Mouse (Mus musculus) CH12.LX (cell line): ENCODE results near the gene Poc1b. TPM values are rescaled to one million over a fixed set of nuclear protein-coding genes. Genes with fewer than 3 reads are reported as not detected.

Experiments used
- DNase-seq: peaks from one replicate; pipeline ENCODE4 v3.0.0-alpha.2; 2013; ENCODE audit errors: extremely low read depth
- H3K27ac ChIP-seq: 2 replicates; pipeline ENCODE4 v1.5.1; 2012; ENCODE audit warnings: low read depth, mild to moderate bottlenecking, control low read depth, moderate library complexity; ENCODE audit not compliant: insufficient read depth
- H3K27me3 ChIP-seq: replicated peaks from 2 replicates; pipeline ENCODE3; 2012; ENCODE audit warnings: inconsistent platforms
- H3K36me3 ChIP-seq, 2 experiments: replicated peaks in 1 of 2; 2 replicates each; pipeline versions ENCODE3 to v1.6.1; 2012; ENCODE audit warnings: inconsistent platforms in 1 of 2, low read length in 1 of 2, mild to moderate bottlenecking in 1 of 2, mixed read lengths in 1 of 2, moderate library complexity in 1 of 2; ENCODE audit not compliant: control insufficient read depth in 1 of 2, insufficient read depth in 1 of 2
- H3K4me1 ChIP-seq, 2 experiments: 2 replicates each; pipeline ENCODE4 v1.6.1; 2012; ENCODE audit warnings: inconsistent platforms in 1 of 2, moderate library complexity in 1 of 2; ENCODE audit not compliant: insufficient read depth in 2 of 2, control insufficient read depth in 1 of 2
- H3K4me2 ChIP-seq: 2 replicates; pipeline ENCODE4 v1.6.1; 2012; ENCODE audit warnings: low read depth, mild to moderate bottlenecking, control low read depth; ENCODE audit not compliant: poor library complexity, insufficient read depth, severe bottlenecking
- H3K4me3 ChIP-seq, 3 experiments: fragments of 150-350 bp in 1 of 3; sonication (generic) in 1 of 3; replicated peaks in 1 of 3; 2 replicates each; pipeline versions ENCODE3 to v1.5.1; 2011 to 2012; ENCODE audit warnings: low read depth in 2 of 3, low read length in 2 of 3, mild to moderate bottlenecking in 2 of 3, moderate library complexity in 2 of 3, control low read depth in 1 of 3, improper control_type of control experiment in 1 of 3, inconsistent platforms in 1 of 3, mixed read lengths in 1 of 3; ENCODE audit not compliant: poor library complexity in 1 of 3
- H3K79me2 ChIP-seq: replicated peaks from 2 replicates; pipeline ENCODE4 v1.6.1; 2012; ENCODE audit warnings: mild to moderate bottlenecking, moderate library complexity; ENCODE audit not compliant: control insufficient read depth, poor library complexity, insufficient read depth, severe bottlenecking; ENCODE audit errors: extremely low read depth
- H3K9ac ChIP-seq: 2 replicates; pipeline ENCODE4 v1.6.1; 2012; ENCODE audit warnings: low read depth, mild to moderate bottlenecking, control low read depth, moderate library complexity; ENCODE audit not compliant: insufficient read depth
- H3K9me3 ChIP-seq: replicated peaks from 2 replicates; pipeline ENCODE3; 2012; ENCODE audit warnings: low read length, inconsistent platforms, mixed read lengths
- BHLHE40 ChIP-seq: IDR thresholded peaks from 2 replicates; pipeline ENCODE4 v1.6.1; 2011; ENCODE audit warnings: mild to moderate bottlenecking, low read depth, low read length, improper control_type of control experiment
- CHD1 ChIP-seq: IDR thresholded peaks from 2 replicates; pipeline ENCODE4 v1.6.1; 2012; ENCODE audit warnings: low read depth, low read length, improper control_type of control experiment, inconsistent platforms
- CHD2 ChIP-seq: IDR thresholded peaks from 2 replicates; pipeline ENCODE4 v1.6.1; 2011; ENCODE audit warnings: low read length, improper control_type of control experiment
- CTCF ChIP-seq, 2 experiments: IDR thresholded peaks in 1 of 2; conservative IDR thresholded peaks in 1 of 2; 2 replicates each; pipeline ENCODE4 v1.5.1; 2011 to 2012; ENCODE audit warnings: low read depth in 2 of 2, low read length in 2 of 2, improper control_type of control experiment in 1 of 2, inconsistent platforms in 1 of 2, mild to moderate bottlenecking in 1 of 2, moderate library complexity in 1 of 2
- E2F4 ChIP-seq: IDR thresholded peaks from 2 replicates; pipeline ENCODE4 v1.6.1; 2011; ENCODE audit warnings: low read depth, low read length, improper control_type of control experiment; ENCODE audit not compliant: insufficient replicate concordance
- ELF1 ChIP-seq: IDR thresholded peaks from 2 replicates; pipeline ENCODE4 v1.6.1; 2014; ENCODE audit warnings: low read depth, mild to moderate bottlenecking, inconsistent platforms, low read length, improper control_type of control experiment
- EP300 ChIP-seq: IDR thresholded peaks from 2 replicates; pipeline ENCODE4 v1.6.1; 2011; ENCODE audit warnings: low read length, improper control_type of control experiment
- ETS1 ChIP-seq: conservative IDR thresholded peaks from 2 replicates; pipeline ENCODE4 v1.6.1; 2012; ENCODE audit warnings: low read depth, mild to moderate bottlenecking, inconsistent platforms, low read length, improper control_type of control experiment, moderate library complexity
- GABPA ChIP-seq: IDR thresholded peaks from 2 replicates; pipeline ENCODE4 v1.6.1; 2012; ENCODE audit warnings: low read depth, low read length, improper control_type of control experiment, inconsistent platforms; ENCODE audit not compliant: insufficient replicate concordance
- JUND ChIP-seq: conservative IDR thresholded peaks from 2 replicates; pipeline ENCODE4 v1.6.1; 2011; ENCODE audit warnings: low read depth, low read length, improper control_type of control experiment
- MAFK ChIP-seq: IDR thresholded peaks from 2 replicates; pipeline ENCODE4 v1.6.1; 2011; ENCODE audit warnings: low read length, improper control_type of control experiment; ENCODE audit not compliant: insufficient replicate concordance
- MEF2A ChIP-seq: IDR thresholded peaks from 2 replicates; pipeline ENCODE4 v1.6.1; 2014; ENCODE audit warnings: low read depth, mild to moderate bottlenecking, inconsistent platforms, low read length, improper control_type of control experiment, borderline replicate concordance
- MXI1 ChIP-seq: IDR thresholded peaks from 2 replicates; pipeline ENCODE4 v1.6.1; 2011; ENCODE audit warnings: mild to moderate bottlenecking, low read depth, low read length, improper control_type of control experiment
- MYC ChIP-seq: IDR thresholded peaks from 2 replicates; pipeline ENCODE4 v1.6.1; 2011; ENCODE audit warnings: low read depth, mild to moderate bottlenecking, improper control_type of control experiment, low read length
- PAX5 ChIP-seq: IDR thresholded peaks from 2 replicates; pipeline ENCODE4 v1.6.1; 2012; ENCODE audit warnings: low read length, inconsistent platforms, mixed read lengths
- POLR2A ChIP-seq: IDR thresholded peaks from 2 replicates; pipeline ENCODE4 v1.6.1; 2011; ENCODE audit warnings: low read depth, mild to moderate bottlenecking, improper control_type of control experiment, low read length
- POLR2AphosphoS2 ChIP-seq: IDR thresholded peaks from 2 replicates; pipeline ENCODE4 v1.6.1; 2011; ENCODE audit warnings: low read depth, low read length, improper control_type of control experiment
- RAD21 ChIP-seq: IDR thresholded peaks from 2 replicates; pipeline ENCODE4 v1.6.1; 2011; ENCODE audit warnings: low read depth, mild to moderate bottlenecking, low read length, improper control_type of control experiment, moderate library complexity
- RCOR1 ChIP-seq: conservative IDR thresholded peaks from 2 replicates; pipeline ENCODE4 v1.6.1; 2012; ENCODE audit warnings: low read depth, mild to moderate bottlenecking, inconsistent platforms, low read length, improper control_type of control experiment
- SMC3 ChIP-seq: IDR thresholded peaks from 2 replicates; pipeline ENCODE4 v1.6.1; 2011; ENCODE audit warnings: low read depth, low read length, improper control_type of control experiment
- TBP ChIP-seq: conservative IDR thresholded peaks from 2 replicates; pipeline ENCODE4 v1.6.1; 2011; ENCODE audit warnings: low read depth, low read length, improper control_type of control experiment
- TCF12 ChIP-seq: IDR thresholded peaks from 2 replicates; pipeline ENCODE4 v1.6.1; 2014; ENCODE audit warnings: low read depth, mild to moderate bottlenecking, inconsistent platforms, low read length, improper control_type of control experiment
- UBTF ChIP-seq: IDR thresholded peaks from 2 replicates; pipeline ENCODE4 v1.6.1; 2012; ENCODE audit warnings: low read depth, mild to moderate bottlenecking, inconsistent platforms, low read length, improper control_type of control experiment, moderate library complexity
- USF1 ChIP-seq: IDR thresholded peaks from 2 replicates; pipeline ENCODE4 v1.6.1; 2014; ENCODE audit warnings: low read depth, mild to moderate bottlenecking, inconsistent platforms, low read length, improper control_type of control experiment
- USF2 ChIP-seq: conservative IDR thresholded peaks from 2 replicates; pipeline ENCODE4 v1.6.1; 2011; ENCODE audit warnings: low read depth, low read length, improper control_type of control experiment
- ZC3H11A ChIP-seq: IDR thresholded peaks from 2 replicates; pipeline ENCODE4 v1.6.1; 2012; ENCODE audit warnings: low read depth, mild to moderate bottlenecking, inconsistent platforms, low read length, improper control_type of control experiment
- ZKSCAN1 ChIP-seq: IDR thresholded peaks from 2 replicates; pipeline ENCODE4 v1.6.1; 2012; ENCODE audit warnings: low read depth, inconsistent platforms, low read length, improper control_type of control experiment, borderline replicate concordance
- ZMIZ1 ChIP-seq: IDR thresholded peaks from 2 replicates; pipeline ENCODE4 v1.6.1; 2012; ENCODE audit warnings: low read depth, mild to moderate bottlenecking, inconsistent platforms, low read length, improper control_type of control experiment
- ZNF384 ChIP-seq: IDR thresholded peaks from 2 replicates; pipeline ENCODE4 v1.6.1; 2012; ENCODE audit warnings: low read depth, low read length, improper control_type of control experiment, inconsistent platforms
- dilution Hi-C: fragments of 300-500 bp; cut with MboI; formaldehyde crosslinking; loops from 2 replicates; pipeline ENCODE4 v1.14.3; 2020; ENCODE audit warnings: low sequenced_read_pairs; ENCODE audit not compliant: extremely low pct_unique_long_range_greater_than_20kb, extremely low pct_ligation_motif_present
- in situ Hi-C: fragments of 300-500 bp; cut with MboI; formaldehyde crosslinking; loops from 3 replicates; pipeline ENCODE4 v1.14.3; 2019; ENCODE audit warnings: low sequenced_read_pairs, low pct_ligation_motif_present, low pct_unique_long_range_greater_than_20kb, mixed read lengths
- polyA plus RNA-seq: library from polyadenylated mRNA; unstranded; fragments of >175 nt; gene quantifications from 2 replicates; pipeline ENCODE4 v1.2.1, GENCODE M21; 2012; ENCODE audit warnings: low read depth; ENCODE audit not compliant: insufficient read length
- total RNA-seq, 2 experiments: library from RNA; depleted of rRNA; stranded (reverse); fragments of 300-350 nt in 1 of 2; fragments of >200 nt in 1 of 2; gene quantifications; 2 replicates each; pipeline ENCODE4 v1.2.3; 2012 to 2014

Poc1b gene
- total and polyA plus RNA-seq, 3 experiments, result 3.8 to 18.2 (median 5.6) TPM

- H3K9ac ChIP-seq, result no peak overlapping the region
- H3K27me3 ChIP-seq, result no peaks in the 10 kb centered on the region
- no peaks in the 10 kb centered on the region for H3K79me2 ChIP-seq
- TF ChIP-seq ZC3H11A (no peak), USF2 (no peak), ELF1 (no peak), PAX5 (no peak), USF1 (no peak), MXI1 (no peak), POLR2AphosphoS2 (no peak), RCOR1 (no peak), ETS1 (no peak), MYC (no peak), JUND (no peak), E2F4 (no peak), UBTF (no peak), MEF2A (no peak), BHLHE40 (no peak)
- H3K4me1 ChIP-seq, result peaks cover 0 to 5% of the 10 kb centered on the region in 2 experiments; a peak in 1 of 4 replicates
- H3K36me3 ChIP-seq, result no peaks in the 10 kb centered on the region
- dilution Hi-C loops, result no loop called here
- DNase-seq, result no peak
- H3K27ac ChIP-seq, result no peak overlapping the region
- H3K4me3 ChIP-seq, result no peak overlapping the region
- no peaks in the 10 kb centered on the region for H3K9me3 ChIP-seq
- in situ Hi-C loops, result no loop called here
- H3K4me2 ChIP-seq, result no peak overlapping the region
These were observed 44.3 kb upstream of the Poc1b start for GRCm38 (mm10) chr10:99062546-99062945.

- peaks cover 10% of the 10 kb centered on the region for H3K9me3 ChIP-seq
- dilution Hi-C loops (no loop called here), in situ Hi-C loops (loop anchor here (25.0 kb wide), 3 partner anchors 164 to 589 kb away; partner anchors contain the start of gene Atp2b1)
- peaks cover 23 to 62% of the 10 kb centered on the region in 2 experiments for H3K4me1 ChIP-seq
- no peaks in the 10 kb centered on the region for H3K27me3 ChIP-seq
- H3K4me3 ChIP-seq, result peak overlapping the region; percentile 17 to 47 (median 39)
- peak overlapping the region; percentile 78 for H3K4me2 ChIP-seq
- peak; percentile 82 for DNase-seq
- no peaks in the 10 kb centered on the region for H3K79me2 ChIP-seq
- H3K36me3 ChIP-seq, result no peaks in the 10 kb centered on the region
- peak overlapping the region; percentile 73; the same call in 1 of the 2 replicates for H3K27ac ChIP-seq
- peak overlapping the region; percentile 64 for H3K9ac ChIP-seq
- TF ChIP-seq MAFK (peak; percentile 81), ZNF384 (0 out of 2 replicates have a peak, but pooled peaks have one; percentile 2), ELF1 (0 out of 2 replicates have a peak, but pooled peaks have one; percentile 13), CHD1 (no peak), TBP (peak; percentile 75), CHD2 (peak; percentile 43; the same call in 1 of the 2 replicates), MYC (0 out of 2 replicates have a peak, but pooled peaks have one; percentile 68), POLR2AphosphoS2 (no peak), SMC3 (no peak), POLR2A (peak; percentile 56), USF2 (no peak), PAX5 (no peak), RAD21 (no peak; the same call in 1 of the 2 replicates), CTCF (conservative IDR thresholded peaks at IDR 0.05 in 1 of 2, IDR thresholded peaks at IDR 0.05 in 1 of 2; ENCODE audit: low read depth in 2 of 2, low read length in 2 of 2) (no peak), ZC3H11A (no peak), JUND (peak; percentile 65; the same call in 1 of the 2 replicates), MXI1 (no peak; the same call in 1 of the 2 replicates), ZMIZ1 (no peak), E2F4 (peak; percentile 57; the same call in 1 of the 2 replicates), GABPA (no peak), EP300 (peak; percentile 96), TCF12 (peak; percentile 63), ZKSCAN1 (no peak), MEF2A (peak; percentile 92)
These were observed 30.5 kb upstream of the Poc1b start for GRCm38 (mm10) chr10:99076113-99076895.
